Mouse (Mus musculus) liver, postnatal 0 days (tissue): ENCODE data around the gene Katna1.

Source experiments
- CTCF ChIP-seq: sonication (generic); IDR thresholded peaks from 2 replicates; pipeline ENCODE4 v1.5.1; 2016; ENCODE audit warnings: antibody characterized with exemption, low read depth
- EP300 ChIP-seq: IDR thresholded peaks from 2 replicates; pipeline ENCODE4 v1.6.1; 2016; ENCODE audit warnings: antibody characterized with exemption, low read depth, mild to moderate bottlenecking

GRCm38 (mm10) chr10:7802519-7803140 is 76.8 kb downstream of the Katna1 start:
- TF ChIP-seq EP300 (no peak), CTCF (no peak)
